Mouse (Mus musculus): ENCODE measurements around the gene Mpeg1. TPM values are rescaled to one million over a fixed set of nuclear protein-coding genes. Genes with fewer than 3 reads are reported as not detected.

Gene Mpeg1
- polyA plus RNA-seq, 1 experiment = 34.0 TPM

DNA sequence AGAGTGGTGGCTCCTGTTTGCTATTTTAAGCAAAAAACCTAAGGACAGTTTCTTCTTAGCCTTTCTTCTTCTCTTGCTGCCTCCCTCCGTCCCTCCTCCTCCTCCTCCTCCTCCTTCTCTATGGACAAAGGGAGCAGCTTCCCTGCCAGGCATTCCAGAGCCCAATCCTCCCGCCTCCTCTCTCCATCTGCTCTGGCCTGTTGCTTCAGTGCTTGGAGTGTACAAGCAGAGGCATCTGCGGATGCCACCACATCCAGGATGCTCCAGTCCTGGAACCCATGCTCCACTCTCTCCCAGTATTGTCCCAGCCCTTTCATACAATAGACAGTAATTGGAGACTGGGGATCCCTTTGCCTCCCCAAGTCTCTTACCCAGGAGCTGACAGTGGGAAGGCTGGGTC, 39.5 kb downstream of the Mpeg1 start:
- Histone ChIP-seq H3K4me3 (ENCODE audit: control insufficient read depth, insufficient read depth, low read length) (no peak overlapping the region), H3K27me3 (ENCODE audit: control insufficient read depth, insufficient read depth, low read length) (no peaks in the 10 kb centered on the region; the same call in 1 of the 2 replicates), H3K27ac (ENCODE audit: control insufficient read depth, insufficient read depth, low read length) (no peak overlapping the region), H3K36me3 (ENCODE audit: control insufficient read depth, insufficient read depth, low read length) (no peaks in the 10 kb centered on the region), H3K4me1 (replicated peaks; ENCODE audit: control insufficient read depth, insufficient read depth, low read length) (no peaks in the 10 kb centered on the region; the same call in 1 of the 2 replicates)
- TF ChIP-seq CTCF (IDR thresholded peaks at IDR 0.05; ENCODE audit: borderline replicate concordance, control insufficient read depth, extremely low read depth, insufficient read depth, low read length, poor library complexity) (no peak), POLR2A (IDR thresholded peaks at IDR 0.05; ENCODE audit: control insufficient read depth, extremely low read depth, insufficient read depth, low read length, poor library complexity) (no peak)
- WGBS = 85% methylated on average over 3 of the region's 3 CpGs
- DNase-seq = no peak

- Histone ChIP-seq H3K27me3 (ENCODE audit: control insufficient read depth, insufficient read depth, low read length) (no peaks in the 10 kb centered on the region; the same call in 1 of the 2 replicates), H3K36me3 (ENCODE audit: control insufficient read depth, insufficient read depth, low read length) (no peaks in the 10 kb centered on the region), H3K4me1 (replicated peaks; ENCODE audit: control insufficient read depth, insufficient read depth, low read length) (no peaks in the 10 kb centered on the region; the same call in 1 of the 2 replicates), H3K4me3 (ENCODE audit: control insufficient read depth, insufficient read depth, low read length) (peak overlapping the region; percentile 58), H3K27ac (ENCODE audit: control insufficient read depth, insufficient read depth, low read length) (no peak overlapping the region)
- DNase-seq = peak; percentile 17
- no peak for TF ChIP-seq POLR2A (IDR thresholded peaks at IDR 0.05; ENCODE audit: control insufficient read depth, extremely low read depth, insufficient read depth, low read length, poor library complexity)
- TF ChIP-seq CTCF (IDR thresholded peaks at IDR 0.05; ENCODE audit: borderline replicate concordance, control insufficient read depth, extremely low read depth, insufficient read depth, low read length, poor library complexity) = no peak
- WGBS = 4% methylated on average over 38 of the region's 38 CpGs
Measured at GRCm38 (mm10) chr19:12500881-12501311, 40.3 kb downstream of the Mpeg1 start.

DNA sequence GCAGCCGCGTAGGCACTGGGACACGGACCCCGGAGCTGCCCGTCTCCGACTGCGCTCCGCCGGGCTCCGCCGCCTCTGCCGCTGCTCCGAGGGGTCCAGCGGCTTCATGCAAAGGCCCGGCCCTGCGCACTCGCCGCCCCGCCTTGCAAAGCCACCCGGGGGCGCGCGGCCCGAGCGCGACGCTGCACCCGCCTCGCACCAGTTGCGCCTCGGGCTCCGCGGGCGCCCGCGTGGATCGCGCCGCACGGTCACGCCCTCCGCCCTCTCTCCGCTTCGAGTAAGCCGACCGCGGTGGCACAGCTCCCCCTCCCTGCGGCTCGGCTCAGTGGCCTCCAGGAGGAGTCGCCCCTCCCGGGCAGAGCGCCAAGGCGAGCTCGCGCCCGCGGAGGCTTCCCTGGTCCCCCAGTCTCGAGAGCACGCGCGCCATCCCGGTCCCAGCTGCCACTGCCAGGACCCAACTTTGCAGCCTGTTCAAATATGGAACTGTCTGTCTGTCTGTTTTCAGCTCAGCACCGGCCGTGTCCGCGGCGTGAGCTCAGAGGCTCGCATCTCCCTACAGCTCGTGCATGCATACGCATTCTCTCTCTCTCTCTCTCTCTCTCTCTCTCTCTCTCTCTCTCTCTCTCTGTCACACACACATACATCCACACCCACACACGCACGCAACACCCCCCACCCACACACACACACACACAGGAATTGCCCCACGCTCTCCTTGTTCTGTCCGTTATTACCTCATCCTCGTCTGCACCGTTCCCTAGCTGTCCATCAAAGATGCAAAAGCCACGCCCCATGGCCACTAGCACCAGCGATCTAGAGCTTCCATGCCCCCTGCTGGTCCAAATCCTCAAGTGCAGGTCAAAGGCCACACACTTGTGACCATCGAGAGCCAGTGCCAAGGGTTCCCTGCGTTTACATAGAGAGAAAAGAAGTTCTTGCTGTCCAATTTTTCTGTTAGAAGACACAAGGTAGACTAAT, 41.1 kb downstream of the Mpeg1 start, which contains the start of gene Dtx4:
Gene Dtx4 (minus strand): TSS at position 85 of the 978 bp plus-strand sequence.
- Histone ChIP-seq H3K36me3 (ENCODE audit: control insufficient read depth, insufficient read depth, low read length) (no peaks in the 10 kb centered on the region), H3K27ac (ENCODE audit: control insufficient read depth, insufficient read depth, low read length) (no peak within 1 kb of the TSS), H3K27me3 (ENCODE audit: control insufficient read depth, insufficient read depth, low read length) (no peaks in the 10 kb centered on the region; the same call in 1 of the 2 replicates), H3K4me3 (ENCODE audit: control insufficient read depth, insufficient read depth, low read length) (peak within 1 kb of the TSS; percentile 58), H3K4me1 (replicated peaks; ENCODE audit: control insufficient read depth, insufficient read depth, low read length) (no peaks in the 10 kb centered on the region; the same call in 1 of the 2 replicates)
- TF ChIP-seq CTCF (IDR thresholded peaks at IDR 0.05; ENCODE audit: borderline replicate concordance, control insufficient read depth, extremely low read depth, insufficient read depth, low read length, poor library complexity) (peak; percentile 87), POLR2A (IDR thresholded peaks at IDR 0.05; ENCODE audit: control insufficient read depth, extremely low read depth, insufficient read depth, low read length, poor library complexity) (no peak)
- under 1% methylated on average over 80 of the region's 80 CpGs for WGBS
- DNase-seq = peak; percentile 92

GRCm38 (mm10) chr19:12502756-12503155, 42.2 kb downstream of the Mpeg1 start:
- Histone ChIP-seq H3K36me3 (ENCODE audit: control insufficient read depth, insufficient read depth, low read length) (no peaks in the 10 kb centered on the region), H3K27me3 (ENCODE audit: control insufficient read depth, insufficient read depth, low read length) (no peaks in the 10 kb centered on the region; the same call in 1 of the 2 replicates), H3K4me3 (ENCODE audit: control insufficient read depth, insufficient read depth, low read length) (no peak overlapping the region), H3K27ac (ENCODE audit: control insufficient read depth, insufficient read depth, low read length) (no peak overlapping the region), H3K4me1 (replicated peaks; ENCODE audit: control insufficient read depth, insufficient read depth, low read length) (no peaks in the 10 kb centered on the region; the same call in 1 of the 2 replicates)
- TF ChIP-seq CTCF (IDR thresholded peaks at IDR 0.05; ENCODE audit: borderline replicate concordance, control insufficient read depth, extremely low read depth, insufficient read depth, low read length, poor library complexity) (no peak), POLR2A (IDR thresholded peaks at IDR 0.05; ENCODE audit: control insufficient read depth, extremely low read depth, insufficient read depth, low read length, poor library complexity) (no peak)
- DNase-seq = no peak
- 91% methylated on average over 7 of the region's 7 CpGs for WGBS

GRCm38 (mm10) chr19:12514621-12515020, 54.0 kb downstream of the Mpeg1 start:
- Histone ChIP-seq H3K4me1 (replicated peaks; ENCODE audit: control insufficient read depth, insufficient read depth, low read length) (0 out of 2 replicates have a peak, but pooled peaks cover 2% of the 10 kb centered on the region), H3K27ac (ENCODE audit: control insufficient read depth, insufficient read depth, low read length) (no peak overlapping the region), H3K4me3 (ENCODE audit: control insufficient read depth, insufficient read depth, low read length) (no peak overlapping the region), H3K27me3 (ENCODE audit: control insufficient read depth, insufficient read depth, low read length) (no peaks in the 10 kb centered on the region), H3K36me3 (ENCODE audit: control insufficient read depth, insufficient read depth, low read length) (no peaks in the 10 kb centered on the region)
- TF ChIP-seq CTCF (IDR thresholded peaks at IDR 0.05; ENCODE audit: borderline replicate concordance, control insufficient read depth, extremely low read depth, insufficient read depth, low read length, poor library complexity) (no peak), POLR2A (IDR thresholded peaks at IDR 0.05; ENCODE audit: control insufficient read depth, extremely low read depth, insufficient read depth, low read length, poor library complexity) (no peak)
- DNase-seq = no peak

Other genes with a start within 250 kb of the Mpeg1 start
- not detected in 2 replicates for gene Olfr1432, start 228.2 kb upstream of the Mpeg1 start, polyA plus RNA-seq (2012; rRNA removed)
- not detected in 2 replicates for gene Olfr262, start 219.1 kb upstream of the Mpeg1 start, polyA plus RNA-seq (2012; rRNA removed)
- not detected in 2 replicates for gene Olfr235, start 199.7 kb upstream of the Mpeg1 start, polyA plus RNA-seq (2012; rRNA removed)
- gene Olfr1434, start 180.9 kb upstream of the Mpeg1 start, polyA plus RNA-seq (2012; rRNA removed) = not detected in 2 replicates
- gene Olfr1436, start 161.6 kb upstream of the Mpeg1 start, polyA plus RNA-seq (2012; rRNA removed) = not detected in 2 replicates
- not detected in 2 replicates for gene Olfr1437, start 135.7 kb upstream of the Mpeg1 start, polyA plus RNA-seq (2012; rRNA removed)
- not detected in 2 replicates for gene Olfr1438-ps1, start 124.9 kb upstream of the Mpeg1 start, polyA plus RNA-seq (2012; rRNA removed)
- not detected in 2 replicates for gene Olfr1440, start 73.5 kb upstream of the Mpeg1 start, polyA plus RNA-seq (2012; rRNA removed)
- not detected in 2 replicates for gene Olfr1441, start 43.3 kb upstream of the Mpeg1 start, polyA plus RNA-seq (2012; rRNA removed)
- 0.03 TPM in 1 of 2 replicates, not detected in the other for gene Pfpl, start 32.9 kb upstream of the Mpeg1 start, polyA plus RNA-seq (2012; rRNA removed)
- gene Dtx4, start 40.7 kb downstream of the Mpeg1 start, polyA plus RNA-seq (2012; rRNA removed) = 5.6 and 6.3 TPM in 2 replicates
- gene Fam111a, start 85.0 kb downstream of the Mpeg1 start, polyA plus RNA-seq (2012; rRNA removed) = 4.4 and 4.9 TPM in 2 replicates
- gene Gm4952, start 139.2 kb downstream of the Mpeg1 start, polyA plus RNA-seq (2012; rRNA removed) = 0.13 and 0.22 TPM in 2 replicates
- gene Glyat, start 172.5 kb downstream of the Mpeg1 start, polyA plus RNA-seq (2012; rRNA removed) = 0.11 TPM in 1 of 2 replicates, not detected in the other
- gene Olfr1442, start 209.7 kb downstream of the Mpeg1 start, polyA plus RNA-seq (2012; rRNA removed) = not detected in 2 replicates
- not detected in 2 replicates for gene Olfr1443, start 217.3 kb downstream of the Mpeg1 start, polyA plus RNA-seq (2012; rRNA removed)
- gene Keg1, start 235.0 kb downstream of the Mpeg1 start, polyA plus RNA-seq (2012; rRNA removed) = 0.09 and 0.34 TPM in 2 replicates